Mouse (Mus musculus): Measurements from ENCODE around the gene Smok3c.

DNA sequence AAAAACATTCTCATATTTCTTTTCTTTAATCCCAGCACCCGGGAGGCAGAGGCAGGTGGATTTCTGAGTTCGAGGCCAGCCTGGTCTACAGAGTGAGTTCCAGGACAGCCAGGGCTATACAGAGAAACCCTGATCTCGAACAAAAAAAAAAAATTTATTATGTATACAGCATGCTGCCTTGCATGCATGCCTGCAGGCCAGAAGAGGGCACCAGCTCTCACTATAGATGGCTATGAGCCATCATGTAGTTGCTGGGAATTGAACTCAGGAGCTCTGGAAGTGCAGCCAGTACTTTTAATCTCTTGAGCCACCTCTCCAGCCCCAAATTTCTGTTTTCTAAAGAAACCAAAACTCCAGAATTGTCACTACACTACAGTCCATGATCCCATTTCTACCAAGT, 37.3 kb downstream of the Smok3c start:
- TF ChIP-seq CTCF (IDR thresholded peaks at IDR 0.05): peak; percentile 63
- TF ChIP-seq POLR2A (IDR thresholded peaks at IDR 0.05; ENCODE audit: insufficient read depth, low read depth, low read length): no peak
- no peak for TF ChIP-seq EP300 (IDR thresholded peaks at IDR 0.05; ENCODE audit: insufficient read depth, low read depth, low read length)
